In the genomic region with DNA sequence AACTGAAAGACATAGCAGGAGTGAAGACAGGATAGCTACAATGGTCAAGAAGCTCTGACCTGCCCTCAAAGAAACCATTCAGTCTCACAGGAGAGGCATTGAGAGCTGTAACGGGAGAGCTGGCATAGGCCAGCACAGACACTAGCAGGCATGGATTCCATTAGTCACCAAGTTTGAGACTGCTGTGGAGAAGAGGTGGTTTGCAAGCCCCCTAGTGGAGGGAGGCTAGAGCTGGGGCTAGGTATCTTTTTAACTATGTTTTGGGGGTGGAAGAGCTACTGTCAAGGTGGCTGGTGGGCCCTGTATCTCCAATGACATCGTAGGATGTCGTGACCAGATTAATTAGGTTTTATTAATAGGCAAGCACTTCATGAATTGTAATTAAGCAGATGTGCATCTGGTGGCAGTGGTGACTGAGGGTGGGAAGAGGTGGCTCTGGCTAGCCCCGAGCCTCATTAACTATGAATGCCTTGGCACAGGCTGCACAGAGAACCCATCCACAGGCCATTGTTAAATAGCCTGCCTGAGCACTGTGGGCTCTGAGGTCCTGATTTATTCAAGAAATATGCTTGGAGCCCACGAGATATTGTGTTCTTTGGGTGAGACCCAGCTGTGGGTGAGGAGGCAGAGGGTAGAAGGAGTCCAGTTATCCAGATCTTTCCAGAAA, we compare ENCODE assay signal across 10 mouse cellular contexts. TPM values are rescaled to one million over a fixed set of nuclear protein-coding genes. Genes with fewer than 3 reads are reported as not detected.
DNase-seq lines count a peak whose midpoint lies in the region; ATAC-seq and TF ChIP-seq lines count a peak whose summit lies in the region.
"Had no signal": no experiment of that assay in that cellular context is flagged by ENCODE, and none has a peak within 500 bp of the region (broad histone marks: within the 10 kb centered on the region; RNA-seq: fewer than 3 reads in every experiment).

No protein-coding gene starts in this region.

- no peak overlapping the region for H3K9ac ChIP-seq in hindbrain, embryonic 11.5 days (ENCODE audit: low read depth, low read length)
- H3K9ac ChIP-seq in neural tube, embryonic 12.5 days, result no peak overlapping the region; the same call in 1 of the 2 replicates
- H3K9ac ChIP-seq: embryonic facial prominence, embryonic 15.5 days had no signal

- no peak for DNase-seq in layer of hippocampus, adult 2 months (ENCODE audit: low spot score in 2 of 2)
- no peak for DNase-seq in layer of hippocampus, adult 18-20 months (ENCODE audit: low spot score in 2 of 2)
- DNase-seq in hindbrain, embryonic 11.5 days (ENCODE audit: low spot score), result peak; percentile 23
- DNase-seq in cerebellum, adult 11 months, result no peak
- no peak for DNase-seq in layer of hippocampus, postnatal 25 days (ENCODE audit: extremely low spot score in 1 of 2, low spot score in 1 of 2)
- no peak for DNase-seq in urinary bladder, postnatal 4 days (ENCODE audit: low spot score in 2 of 2)

- no peaks in the 10 kb centered on the region for H3K9me3 ChIP-seq in hindbrain, embryonic 11.5 days (ENCODE audit: control insufficient read depth, low read length)
- no peaks in the 10 kb centered on the region for H3K9me3 ChIP-seq in neural tube, embryonic 12.5 days
- H3K9me3 ChIP-seq: embryonic facial prominence, embryonic 15.5 days had no signal

- peak; percentile 67 for TF ChIP-seq CTCF in layer of hippocampus, adult 2 months (conservative IDR thresholded peaks at IDR 0.05)
- peak; percentile 27; the same call in 1 of the 2 replicates for TF ChIP-seq CTCF in cortical plate, adult 2 months (IDR thresholded peaks at IDR 0.05; ENCODE audit: extremely low read depth, insufficient read depth, low read length)

- no peak overlapping the region for H3K4me3 ChIP-seq in layer of hippocampus, adult 2 months
- H3K4me3 ChIP-seq in cortical plate, adult 2 months (ENCODE audit: insufficient read depth, low read length), result no peak overlapping the region
- H3K4me3 ChIP-seq in hindbrain, embryonic 11.5 days (ENCODE audit: low read depth, low read length), result no peak overlapping the region
- H3K4me3 ChIP-seq in neural tube, embryonic 12.5 days, result no peak overlapping the region
- H3K4me3 ChIP-seq: embryonic facial prominence, embryonic 15.5 days had no signal

- peak; percentile 43; the same call in 1 of the 2 replicates for ATAC-seq in hindbrain, embryonic 11.5 days (ENCODE audit: low FRiP score)
- ATAC-seq in neural tube, embryonic 12.5 days (ENCODE audit: low FRiP score, low read depth), result peak; percentile 54

- no peaks in the 10 kb centered on the region for H3K36me3 ChIP-seq in hindbrain, embryonic 11.5 days (ENCODE audit: control insufficient read depth, insufficient read depth, low read length)
- H3K36me3 ChIP-seq in neural tube, embryonic 12.5 days, result no peaks in the 10 kb centered on the region
- H3K36me3 ChIP-seq: embryonic facial prominence, embryonic 15.5 days had no signal

- no peaks in the 10 kb centered on the region for H3K27me3 ChIP-seq in hindbrain, embryonic 11.5 days (ENCODE audit: control insufficient read depth, insufficient read depth, low read length)
- no peaks in the 10 kb centered on the region for H3K27me3 ChIP-seq in neural tube, embryonic 12.5 days (replicated peaks)
- H3K27me3 ChIP-seq: embryonic facial prominence, embryonic 15.5 days had no signal

- no peak overlapping the region for H3K27ac ChIP-seq in layer of hippocampus, adult 2 months
- H3K27ac ChIP-seq in cortical plate, adult 2 months (ENCODE audit: insufficient read depth, low read length), result no peak overlapping the region
- no peak overlapping the region for H3K27ac ChIP-seq in hindbrain, embryonic 11.5 days (ENCODE audit: low read depth, low read length)
- no peak overlapping the region for H3K27ac ChIP-seq in neural tube, embryonic 12.5 days
- H3K27ac ChIP-seq: embryonic facial prominence, embryonic 15.5 days had no signal

- 58% methylated on average over 5 of the region's 5 CpGs for WGBS in hindbrain, embryonic 11.5 days
- 49% methylated on average over 5 of the region's 5 CpGs for WGBS in neural tube, embryonic 12.5 days

- no peak overlapping the region for H3K4me2 ChIP-seq in hindbrain, embryonic 11.5 days (replicated peaks; ENCODE audit: low read depth, low read length)
- H3K4me2 ChIP-seq in neural tube, embryonic 12.5 days (replicated peaks), result no peak overlapping the region
- H3K4me2 ChIP-seq: embryonic facial prominence, embryonic 15.5 days had no signal

- TF ChIP-seq POLR2A in cortical plate, adult 2 months (IDR thresholded peaks at IDR 0.05; ENCODE audit: extremely low read depth, insufficient read depth, low read length), result no peak

- H3K4me1 ChIP-seq in cortical plate, adult 2 months (ENCODE audit: control insufficient read depth, insufficient read depth, low read length), result no peaks in the 10 kb centered on the region
- H3K4me1 ChIP-seq in hindbrain, embryonic 11.5 days (replicated peaks; ENCODE audit: control insufficient read depth, insufficient read depth, low read length), result no peaks in the 10 kb centered on the region
- peaks cover 5% of the 10 kb centered on the region; the same call in 1 of the 2 replicates for H3K4me1 ChIP-seq in neural tube, embryonic 12.5 days

RNA-seq across cellular contexts. Expression of a gene that starts 48.6 kb away (rescaled TPM):
- total RNA-seq in layer of hippocampus, adult 2 months (2021), result 10 to 100 TPM; 60.2 to 64.9 TPM
- 10 to 100 TPM; 61.6 to 63.9 TPM for total RNA-seq in layer of hippocampus, adult 18-20 months (2021)
- polyA plus RNA-seq in cortical plate, adult 2 months (2012; rRNA removed), result 21.2 and 22.0 TPM in 2 replicates
- polyA plus RNA-seq in hindbrain, embryonic 11.5 days (2014; fragmentation: Nextera tagmentation; extraction: Ambion mirVana), result 2.5 and 3.0 TPM in 2 replicates
- 3.3 and 3.6 TPM in 2 replicates for polyA plus RNA-seq in neural tube, embryonic 12.5 days (2016; fragmentation: Nextera tagmentation; extraction: Ambion mirVana)
- 10 to 100 TPM; 50.9 to 53.7 TPM for total RNA-seq in layer of hippocampus, postnatal 25 days (2021)
- total RNA-seq: neutrophil, adult 5-6 weeks had no signal
